Mouse (Mus musculus): ENCODE data around the gene Vmn1r87.
"Not testable (repeated sequence)": the region's sequence is repeated elsewhere in the genome, so short reads cannot be mapped to it uniquely, and the experiment has no call there.

Gene Vmn1r87

DNA sequence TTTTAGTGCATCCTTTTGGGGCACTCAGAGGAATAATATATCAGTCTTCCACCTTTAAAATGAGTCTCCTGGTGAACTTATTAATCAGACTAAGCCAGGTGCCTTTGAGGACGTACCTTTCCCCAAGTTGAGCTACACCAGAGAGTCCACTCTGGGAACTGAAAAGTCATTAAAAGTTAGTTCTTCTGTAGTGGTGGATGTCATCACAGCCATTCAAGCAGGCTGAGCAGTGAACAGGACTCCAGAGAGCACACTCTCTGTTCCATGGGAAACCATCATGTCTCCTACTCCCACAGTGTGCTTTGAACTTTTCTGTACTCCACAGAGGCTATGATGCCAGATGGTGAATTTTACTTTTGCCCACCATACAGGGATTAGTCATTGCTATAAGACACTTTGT, at the start of gene Vmn1r87:
TSS of gene Vmn1r87 (minus strand) at position 101 of the 400 bp plus-strand sequence.
- DNase-seq (ENCODE audit: low read depth, low spot score), result no peak

DNA sequence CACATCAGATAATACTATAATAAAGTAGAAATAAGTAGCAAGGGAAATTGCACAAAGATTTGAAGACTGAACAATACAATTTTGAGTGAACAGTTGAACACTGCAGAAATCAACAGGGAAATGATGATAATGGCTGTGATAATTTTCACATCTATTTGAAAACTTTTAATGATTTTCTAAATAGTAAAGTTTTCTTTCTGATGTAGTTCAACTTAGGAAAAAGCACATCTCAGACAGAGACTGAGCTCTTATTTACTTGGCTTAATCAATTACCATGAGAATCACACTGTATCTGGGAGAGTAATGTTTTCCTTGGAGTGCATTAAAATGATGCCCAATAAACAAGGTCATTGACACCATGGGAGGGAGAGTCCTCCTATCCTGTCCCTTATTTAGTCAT, 19.3 kb upstream of the Vmn1r87 start, which contains the start of gene Vmn1r88:
TSS of gene Vmn1r88 (plus strand) at position 301 of the 400 bp plus-strand sequence.
- DNase-seq (ENCODE audit: low read depth, low spot score), result no peak

DNA sequence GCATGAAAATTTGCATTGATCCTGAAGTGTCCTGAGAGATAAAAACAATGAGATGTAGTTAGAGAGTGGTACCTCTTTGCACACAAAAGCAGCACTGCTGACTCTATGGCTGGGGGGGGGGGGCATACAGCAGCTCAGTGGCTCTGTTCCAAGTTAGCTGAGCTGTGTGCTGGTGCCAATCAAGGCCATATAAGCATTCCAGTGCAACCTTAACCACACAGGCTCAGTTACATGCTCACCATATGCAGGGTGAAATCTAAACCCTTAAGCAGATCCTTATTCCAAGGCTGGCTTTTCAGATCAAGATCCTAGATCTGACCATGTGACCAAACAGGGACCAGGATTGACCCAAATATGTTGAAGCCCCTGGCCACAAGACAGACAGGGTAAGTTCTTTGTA, 2.6 kb downstream of the Vmn1r87 start:
- no peak for DNase-seq (ENCODE audit: low read depth, low spot score)

DNA sequence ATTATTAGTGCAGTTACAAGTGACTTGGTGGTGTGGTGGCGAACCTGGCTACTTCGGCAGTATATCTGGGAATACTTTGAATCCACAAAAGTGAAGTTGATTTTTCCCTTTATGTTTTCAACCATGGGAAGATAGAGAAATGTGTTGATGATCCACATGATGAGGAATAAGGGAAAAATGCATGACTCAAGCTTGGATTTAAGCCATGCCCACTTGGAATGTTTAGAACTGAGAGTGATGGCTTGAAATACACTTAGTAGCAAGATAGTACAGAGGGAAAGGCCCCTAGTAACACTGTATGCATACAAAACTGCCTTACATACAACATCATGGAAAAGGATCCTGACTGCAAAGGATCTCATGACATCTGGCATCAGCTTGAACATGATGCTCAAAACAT, 8.1 kb downstream of the Vmn1r87 start:
- no peak for DNase-seq (ENCODE audit: low read depth, low spot score)

DNA sequence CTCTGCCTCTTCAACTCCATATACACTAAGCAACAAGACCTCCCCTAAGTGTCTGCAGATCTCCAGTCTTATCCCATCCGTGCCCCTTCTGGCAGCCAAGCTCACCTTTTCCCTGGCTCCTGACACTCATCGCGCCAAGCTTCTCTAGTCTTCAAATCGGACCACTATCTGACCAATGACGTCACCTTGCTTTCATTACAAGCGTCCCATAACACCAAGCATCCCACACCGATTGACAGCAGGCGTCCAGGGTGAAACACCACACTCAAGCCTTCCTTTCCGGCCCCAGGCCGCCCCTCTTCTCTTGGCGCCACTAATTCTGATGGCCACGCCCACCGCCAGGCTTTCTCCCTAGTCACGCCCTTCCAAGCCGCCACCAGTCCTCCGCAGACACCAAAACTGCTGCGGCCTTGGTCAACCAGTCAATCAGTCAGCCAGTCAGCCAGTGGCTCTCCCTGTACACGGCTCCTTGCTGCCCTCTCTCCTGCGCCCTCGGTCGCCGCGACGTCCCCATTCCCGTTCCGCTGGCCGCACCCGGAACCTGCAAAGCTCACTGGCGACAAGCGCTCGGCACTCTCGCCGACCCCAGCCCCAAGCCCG, 16.3 kb downstream of the Vmn1r87 start:
- DNase-seq (ENCODE audit: low read depth, low spot score), result not testable (repeated sequence)

DNA sequence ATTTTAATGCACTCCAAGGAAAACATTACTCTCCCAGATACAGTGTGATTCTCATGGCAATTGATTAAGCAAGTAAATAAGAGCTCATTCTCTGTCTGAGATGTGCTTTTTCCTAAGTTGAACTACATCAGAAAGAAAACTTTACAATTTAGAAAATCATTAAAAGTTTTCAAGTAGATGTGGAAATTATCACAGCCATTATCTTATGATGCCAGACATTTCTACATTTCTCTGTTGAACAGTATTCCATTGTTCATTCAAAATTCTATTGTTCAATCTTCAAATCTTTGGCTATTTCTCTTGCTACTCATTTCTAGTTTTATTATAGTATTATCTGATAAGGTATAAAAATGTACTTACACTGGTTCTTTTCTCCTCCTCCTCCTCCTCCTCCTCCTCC, 20.1 kb downstream of the Vmn1r87 start, which contains the start of gene Vmn1r86:
TSS of gene Vmn1r86 (minus strand) at position 101 of the 400 bp plus-strand sequence.
- DNase-seq (ENCODE audit: low read depth, low spot score), result no peak

DNA sequence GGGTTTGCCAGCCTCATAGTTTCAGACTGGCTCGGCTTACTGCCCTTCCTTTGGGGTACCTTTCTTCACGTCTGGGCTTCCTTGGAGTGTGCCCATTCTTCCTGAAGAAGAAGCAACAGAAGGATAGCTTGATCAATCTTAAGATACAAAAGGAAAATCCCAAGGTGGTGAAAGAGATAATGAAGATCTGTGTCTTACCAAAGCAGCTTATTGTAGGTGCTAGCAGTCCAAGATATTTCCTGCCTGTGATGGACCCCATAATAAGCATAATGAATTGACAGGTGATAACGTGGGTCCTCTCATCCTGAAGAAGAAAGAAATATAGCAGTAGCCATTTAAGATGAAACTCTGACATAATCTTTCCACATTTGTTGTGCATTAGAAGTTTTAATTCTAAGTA, 44.9 kb downstream of the Vmn1r87 start, which contains the start of gene Vmn1r85:
TSS of gene Vmn1r85 (minus strand) at position 101 of the 400 bp plus-strand sequence.
- no peak for DNase-seq (ENCODE audit: low read depth, low spot score)
